Mouse (Mus musculus) CH12.LX (cell line): ENCODE results near the gene Cela3a. TPM values are rescaled to one million over a fixed set of nuclear protein-coding genes. Genes with fewer than 3 reads are reported as not detected.

Experiments used
- DNase-seq: peaks from one replicate; pipeline ENCODE4 v3.0.0-alpha.2; 2013; ENCODE audit errors: extremely low read depth
- H3K27ac ChIP-seq: 2 replicates; pipeline ENCODE4 v1.5.1; 2012; ENCODE audit warnings: low read depth, mild to moderate bottlenecking, control low read depth, moderate library complexity; ENCODE audit not compliant: insufficient read depth
- H3K27me3 ChIP-seq: replicated peaks from 2 replicates; pipeline ENCODE3; 2012; ENCODE audit warnings: inconsistent platforms
- H3K36me3 ChIP-seq, 2 experiments: replicated peaks in 1 of 2; 2 replicates each; pipeline versions ENCODE3 to v1.6.1; 2012; ENCODE audit warnings: inconsistent platforms in 1 of 2, low read length in 1 of 2, mild to moderate bottlenecking in 1 of 2, mixed read lengths in 1 of 2, moderate library complexity in 1 of 2; ENCODE audit not compliant: control insufficient read depth in 1 of 2, insufficient read depth in 1 of 2
- H3K4me1 ChIP-seq, 2 experiments: 2 replicates each; pipeline ENCODE4 v1.6.1; 2012; ENCODE audit warnings: inconsistent platforms in 1 of 2, moderate library complexity in 1 of 2; ENCODE audit not compliant: insufficient read depth in 2 of 2, control insufficient read depth in 1 of 2
- H3K4me2 ChIP-seq: 2 replicates; pipeline ENCODE4 v1.6.1; 2012; ENCODE audit warnings: low read depth, mild to moderate bottlenecking, control low read depth; ENCODE audit not compliant: poor library complexity, insufficient read depth, severe bottlenecking
- H3K4me3 ChIP-seq, 3 experiments: fragments of 150-350 bp in 1 of 3; sonication (generic) in 1 of 3; replicated peaks in 1 of 3; 2 replicates each; pipeline versions ENCODE3 to v1.5.1; 2011 to 2012; ENCODE audit warnings: low read depth in 2 of 3, low read length in 2 of 3, mild to moderate bottlenecking in 2 of 3, moderate library complexity in 2 of 3, control low read depth in 1 of 3, improper control_type of control experiment in 1 of 3, inconsistent platforms in 1 of 3, mixed read lengths in 1 of 3; ENCODE audit not compliant: poor library complexity in 1 of 3
- H3K79me2 ChIP-seq: replicated peaks from 2 replicates; pipeline ENCODE4 v1.6.1; 2012; ENCODE audit warnings: mild to moderate bottlenecking, moderate library complexity; ENCODE audit not compliant: control insufficient read depth, poor library complexity, insufficient read depth, severe bottlenecking; ENCODE audit errors: extremely low read depth
- H3K9ac ChIP-seq: 2 replicates; pipeline ENCODE4 v1.6.1; 2012; ENCODE audit warnings: low read depth, mild to moderate bottlenecking, control low read depth, moderate library complexity; ENCODE audit not compliant: insufficient read depth
- H3K9me3 ChIP-seq: replicated peaks from 2 replicates; pipeline ENCODE3; 2012; ENCODE audit warnings: low read length, inconsistent platforms, mixed read lengths
- BHLHE40 ChIP-seq: IDR thresholded peaks from 2 replicates; pipeline ENCODE4 v1.6.1; 2011; ENCODE audit warnings: mild to moderate bottlenecking, low read depth, low read length, improper control_type of control experiment
- CHD1 ChIP-seq: IDR thresholded peaks from 2 replicates; pipeline ENCODE4 v1.6.1; 2012; ENCODE audit warnings: low read depth, low read length, improper control_type of control experiment, inconsistent platforms
- CHD2 ChIP-seq: IDR thresholded peaks from 2 replicates; pipeline ENCODE4 v1.6.1; 2011; ENCODE audit warnings: low read length, improper control_type of control experiment
- CTCF ChIP-seq, 2 experiments: IDR thresholded peaks in 1 of 2; conservative IDR thresholded peaks in 1 of 2; 2 replicates each; pipeline ENCODE4 v1.5.1; 2011 to 2012; ENCODE audit warnings: low read depth in 2 of 2, low read length in 2 of 2, improper control_type of control experiment in 1 of 2, inconsistent platforms in 1 of 2, mild to moderate bottlenecking in 1 of 2, moderate library complexity in 1 of 2
- ELF1 ChIP-seq: IDR thresholded peaks from 2 replicates; pipeline ENCODE4 v1.6.1; 2014; ENCODE audit warnings: low read depth, mild to moderate bottlenecking, inconsistent platforms, low read length, improper control_type of control experiment
- ETS1 ChIP-seq: conservative IDR thresholded peaks from 2 replicates; pipeline ENCODE4 v1.6.1; 2012; ENCODE audit warnings: low read depth, mild to moderate bottlenecking, inconsistent platforms, low read length, improper control_type of control experiment, moderate library complexity
- GABPA ChIP-seq: IDR thresholded peaks from 2 replicates; pipeline ENCODE4 v1.6.1; 2012; ENCODE audit warnings: low read depth, low read length, improper control_type of control experiment, inconsistent platforms; ENCODE audit not compliant: insufficient replicate concordance
- HCFC1 ChIP-seq: IDR thresholded peaks from 2 replicates; pipeline ENCODE4 v1.6.1; 2012; ENCODE audit warnings: low read depth, mild to moderate bottlenecking, inconsistent platforms, low read length, improper control_type of control experiment
- IRF4 ChIP-seq: IDR thresholded peaks from 2 replicates; pipeline ENCODE4 v1.6.1; 2014; ENCODE audit warnings: low read depth, mild to moderate bottlenecking, inconsistent platforms, low read length, improper control_type of control experiment
- JUN ChIP-seq: IDR thresholded peaks from 2 replicates; pipeline ENCODE4 v1.6.1; 2011; ENCODE audit warnings: low read depth, mild to moderate bottlenecking, low read length, improper control_type of control experiment, moderate library complexity; ENCODE audit not compliant: insufficient read depth
- MAFK ChIP-seq: IDR thresholded peaks from 2 replicates; pipeline ENCODE4 v1.6.1; 2011; ENCODE audit warnings: low read length, improper control_type of control experiment; ENCODE audit not compliant: insufficient replicate concordance
- MAX ChIP-seq: IDR thresholded peaks from 2 replicates; pipeline ENCODE4 v1.6.1; 2011; ENCODE audit warnings: low read length, improper control_type of control experiment
- NELFE ChIP-seq: IDR thresholded peaks from 2 replicates; pipeline ENCODE4 v1.6.1; 2011; ENCODE audit warnings: low read depth, low read length, improper control_type of control experiment
- PAX5 ChIP-seq: IDR thresholded peaks from 2 replicates; pipeline ENCODE4 v1.6.1; 2012; ENCODE audit warnings: low read length, inconsistent platforms, mixed read lengths
- RAD21 ChIP-seq: IDR thresholded peaks from 2 replicates; pipeline ENCODE4 v1.6.1; 2011; ENCODE audit warnings: low read depth, mild to moderate bottlenecking, low read length, improper control_type of control experiment, moderate library complexity
- SIN3A ChIP-seq: IDR thresholded peaks from 2 replicates; pipeline ENCODE4 v1.6.1; 2012; ENCODE audit warnings: low read length, improper control_type of control experiment, inconsistent platforms
- SMC3 ChIP-seq: IDR thresholded peaks from 2 replicates; pipeline ENCODE4 v1.6.1; 2011; ENCODE audit warnings: low read depth, low read length, improper control_type of control experiment
- TCF12 ChIP-seq: IDR thresholded peaks from 2 replicates; pipeline ENCODE4 v1.6.1; 2014; ENCODE audit warnings: low read depth, mild to moderate bottlenecking, inconsistent platforms, low read length, improper control_type of control experiment
- UBTF ChIP-seq: IDR thresholded peaks from 2 replicates; pipeline ENCODE4 v1.6.1; 2012; ENCODE audit warnings: low read depth, mild to moderate bottlenecking, inconsistent platforms, low read length, improper control_type of control experiment, moderate library complexity
- ZC3H11A ChIP-seq: IDR thresholded peaks from 2 replicates; pipeline ENCODE4 v1.6.1; 2012; ENCODE audit warnings: low read depth, mild to moderate bottlenecking, inconsistent platforms, low read length, improper control_type of control experiment
- dilution Hi-C: fragments of 300-500 bp; cut with MboI; formaldehyde crosslinking; loops from 2 replicates; pipeline ENCODE4 v1.14.3; 2020; ENCODE audit warnings: low sequenced_read_pairs; ENCODE audit not compliant: extremely low pct_unique_long_range_greater_than_20kb, extremely low pct_ligation_motif_present
- in situ Hi-C: fragments of 300-500 bp; cut with MboI; formaldehyde crosslinking; loops from 3 replicates; pipeline ENCODE4 v1.14.3; 2019; ENCODE audit warnings: low sequenced_read_pairs, low pct_ligation_motif_present, low pct_unique_long_range_greater_than_20kb, mixed read lengths
- polyA plus RNA-seq: library from polyadenylated mRNA; unstranded; fragments of >175 nt; gene quantifications from 2 replicates; pipeline ENCODE4 v1.2.1, GENCODE M21; 2012; ENCODE audit warnings: low read depth; ENCODE audit not compliant: insufficient read length
- total RNA-seq, 2 experiments: library from RNA; depleted of rRNA; stranded (reverse); fragments of 300-350 nt in 1 of 2; fragments of >200 nt in 1 of 2; gene quantifications; 2 replicates each; pipeline ENCODE4 v1.2.3; 2012 to 2014

The Cela3a gene
- total RNA-seq (2012; rRNA removed) (not detected in 2 replicates), total RNA-seq (2014; rRNA removed) (not detected in 2 replicates), polyA plus RNA-seq (not detected in 2 replicates)

DNA sequence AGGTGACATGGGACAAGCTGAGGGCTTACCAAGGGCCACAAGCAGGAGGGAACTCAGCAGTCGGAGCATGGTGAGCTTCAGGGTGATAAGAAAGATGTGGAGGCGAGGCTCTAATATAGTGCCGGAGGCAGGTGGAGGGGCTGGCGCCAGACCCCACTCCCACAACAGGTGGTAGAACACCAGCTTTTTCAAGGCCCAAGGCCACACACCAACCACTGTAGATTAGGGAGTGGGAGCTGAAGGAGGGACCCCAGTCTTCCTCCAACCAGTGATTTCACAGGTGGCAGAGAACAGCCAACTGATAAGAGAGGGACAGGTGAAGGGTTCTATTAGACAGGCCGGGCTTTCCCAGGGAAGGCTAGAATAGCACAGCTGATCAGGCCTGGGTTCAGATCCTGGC, at the start of gene Cela3a:
Gene Cela3a (minus strand): TSS at position 101 of the 400 bp plus-strand sequence.
- in situ Hi-C loops: no loop called here
- TF ChIP-seq HCFC1 (no peak), CTCF (conservative IDR thresholded peaks at IDR 0.05 in 1 of 2, IDR thresholded peaks at IDR 0.05 in 1 of 2; ENCODE audit: low read depth in 2 of 2, low read length in 2 of 2) (no peak), IRF4 (no peak), SIN3A (no peak)
- TF ChIP-seq, all 38 proteins: peak for 0
- H3K9ac ChIP-seq: no peak within 1 kb of the TSS
- no peaks in the 10 kb centered on the region for H3K79me2 ChIP-seq
- no peak within 1 kb of the TSS for H3K4me3 ChIP-seq
- H3K4me2 ChIP-seq: no peak within 1 kb of the TSS
- H3K9me3 ChIP-seq: peaks cover 4% of the 10 kb centered on the region
- H3K36me3 ChIP-seq: no peaks in the 10 kb centered on the region
- peaks cover 33% of the 10 kb centered on the region for H3K27me3 ChIP-seq
- no peak within 1 kb of the TSS for H3K27ac ChIP-seq
- dilution Hi-C loops: no loop called here
- DNase-seq: no peak
- H3K4me1 ChIP-seq: no peaks in the 10 kb centered on the region; a peak in 1 of 4 replicates

DNA sequence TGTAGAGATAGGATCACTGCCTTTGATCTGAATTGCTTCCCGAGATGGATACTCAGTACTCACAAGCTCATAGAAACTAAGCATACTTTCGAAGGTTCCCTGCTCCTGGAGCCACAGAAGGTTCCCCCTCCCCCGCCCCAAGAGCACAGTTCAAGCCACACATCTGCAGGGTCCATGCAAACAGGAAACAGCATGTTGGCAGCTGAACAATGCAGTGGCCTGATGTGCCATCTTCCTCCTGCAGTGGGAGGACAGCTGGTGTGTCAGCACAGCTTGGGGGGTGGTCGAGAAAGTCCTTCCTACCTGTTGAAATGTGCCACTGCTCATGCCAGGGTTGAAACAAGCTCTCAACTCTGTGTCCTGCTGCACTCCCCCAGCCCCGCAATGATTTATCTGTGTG, 49.3 kb upstream of the Cela3a start:
- in situ Hi-C loops: no loop called here
- Histone ChIP-seq H3K27me3 (peaks cover 2% of the 10 kb centered on the region), H3K36me3 (no peaks in the 10 kb centered on the region), H3K4me3 (no peak overlapping the region), H3K27ac (no peak overlapping the region), H3K79me2 (no peaks in the 10 kb centered on the region), H3K9me3 (peaks cover 2% of the 10 kb centered on the region), H3K9ac (no peak overlapping the region), H3K4me2 (no peak overlapping the region), H3K4me1 (peaks cover 0 to 12% of the 10 kb centered on the region in 2 experiments; a peak in 2 of 4 replicates)
- no peak for TF ChIP-seq IRF4
- TF ChIP-seq RAD21: no peak
- TF ChIP-seq UBTF: no peak
- no peak for TF ChIP-seq CHD1
- no peak for TF ChIP-seq CHD2
- no peak for TF ChIP-seq TCF12
- no peak for TF ChIP-seq BHLHE40
- TF ChIP-seq GABPA: no peak
- no peak for TF ChIP-seq ELF1
- TF ChIP-seq MAFK: no peak
- TF ChIP-seq SMC3: no peak
- TF ChIP-seq JUN: no peak
- TF ChIP-seq NELFE: no peak
- TF ChIP-seq PAX5: no peak
- no peak for TF ChIP-seq ZC3H11A
- no peak for TF ChIP-seq MAX
- no peak for TF ChIP-seq ETS1
- dilution Hi-C loops: no loop called here
- DNase-seq: no peak
